Mouse (Mus musculus) inflammation-experienced regulatory T-cells, adult 6 months (primary cell): ENCODE measurements around the gene Csmd2. TPM values are rescaled to one million over a fixed set of nuclear protein-coding genes. Genes with fewer than 3 reads are reported as not detected.

Experiments used
- ATAC-seq: one replicate; pipeline ENCODE4 v1.8.0; 2017
- polyA plus RNA-seq, 3 experiments: library from polyadenylated mRNA; unstranded; fragments of 100-300 nt; shearing (Covaris generic); gene quantifications; one replicate each; pipeline ENCODE4 v1.2.1; 2017

The Csmd2 gene
- polyA plus RNA-seq: not detected

DNA sequence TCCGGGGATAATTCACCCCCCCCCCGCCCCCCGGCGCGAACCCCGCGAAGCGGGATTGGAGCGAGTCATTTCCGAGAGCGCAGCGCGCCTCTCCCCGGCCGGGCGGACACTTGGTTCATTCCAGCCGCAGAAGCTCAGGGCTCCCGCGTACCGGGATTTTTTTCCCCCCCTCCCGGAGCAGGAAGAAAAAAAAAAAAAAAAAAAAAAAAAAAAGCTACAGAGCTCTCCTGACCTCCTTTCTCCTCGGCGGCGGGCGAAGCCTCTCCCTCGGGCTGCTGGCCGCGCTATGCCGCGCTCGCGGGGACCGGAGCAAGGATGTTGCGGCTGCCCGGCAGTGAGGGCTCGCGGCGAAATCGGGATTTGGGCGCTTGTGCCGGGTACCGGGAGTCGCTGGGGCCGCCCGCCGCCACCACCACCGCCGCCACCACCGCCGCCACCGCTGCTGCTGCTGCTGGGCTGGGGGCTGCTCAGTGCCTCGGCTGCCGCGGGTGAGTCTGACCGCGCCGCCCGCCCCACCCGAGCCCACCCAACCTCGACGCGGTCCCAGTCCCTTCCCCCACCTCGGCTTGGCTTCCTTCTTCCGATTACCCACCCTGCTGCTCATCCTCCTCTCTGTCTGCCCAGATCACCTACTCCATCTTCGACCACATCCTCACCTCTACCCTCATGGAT lies at the start of gene Csmd2:
TSS of gene Csmd2 (plus strand) at position 74 of the 672 bp plus-strand sequence.
- ATAC-seq: no peak

DNA sequence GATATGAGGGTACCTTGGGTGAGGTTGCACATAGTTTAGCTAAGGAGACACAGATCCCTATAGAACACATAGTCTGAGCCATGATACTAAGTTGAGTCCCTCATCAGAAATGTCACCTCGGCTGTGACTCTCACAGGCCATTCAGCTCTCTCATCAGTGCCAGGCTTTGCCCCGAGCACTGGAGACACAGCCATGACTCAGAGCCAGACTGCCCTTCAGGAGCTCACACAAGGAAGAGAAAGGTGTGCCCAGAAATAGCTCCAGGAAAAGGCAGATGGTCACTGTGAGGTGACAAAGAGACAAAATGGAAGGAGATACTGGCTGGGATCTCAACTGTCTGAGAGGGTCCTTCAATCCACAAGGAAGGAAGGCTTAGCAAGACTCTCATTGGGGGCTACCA lies 40.0 kb upstream of the Csmd2 start:
- no peak for ATAC-seq

DNA sequence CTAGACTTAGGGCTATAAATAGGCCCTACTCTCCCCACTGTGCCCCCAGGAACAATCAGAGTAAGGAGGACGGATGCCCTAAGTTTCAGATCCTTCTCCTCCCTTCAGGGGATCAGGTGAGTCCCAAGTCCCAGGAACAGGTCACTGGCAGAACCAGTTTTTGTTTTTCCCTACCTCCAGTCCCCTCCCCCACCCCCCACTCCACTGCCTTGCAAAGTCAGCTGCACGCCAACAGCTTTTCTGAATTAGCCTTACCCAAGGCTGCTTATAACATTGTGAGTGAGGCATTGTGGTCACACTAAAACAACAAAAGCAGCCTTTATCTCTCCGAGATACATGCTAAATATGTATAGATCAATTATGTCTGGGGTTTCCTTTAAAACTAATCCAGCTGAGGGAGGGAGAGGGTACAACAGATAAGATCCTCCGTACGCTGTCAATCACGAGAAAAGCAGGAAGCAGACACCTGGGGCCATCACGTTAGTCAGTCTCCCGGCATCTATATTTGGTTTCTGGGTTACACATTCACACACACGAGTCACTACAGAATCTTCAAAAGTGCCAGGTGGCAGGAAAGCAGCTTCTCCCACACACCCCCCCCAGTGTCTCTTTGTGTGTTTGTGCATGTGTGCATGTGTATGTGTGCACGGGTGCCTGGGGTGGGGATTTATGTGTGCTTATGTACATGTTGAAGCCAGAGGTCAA lies 34.5 kb upstream of the Csmd2 start:
- no peak for ATAC-seq

DNA sequence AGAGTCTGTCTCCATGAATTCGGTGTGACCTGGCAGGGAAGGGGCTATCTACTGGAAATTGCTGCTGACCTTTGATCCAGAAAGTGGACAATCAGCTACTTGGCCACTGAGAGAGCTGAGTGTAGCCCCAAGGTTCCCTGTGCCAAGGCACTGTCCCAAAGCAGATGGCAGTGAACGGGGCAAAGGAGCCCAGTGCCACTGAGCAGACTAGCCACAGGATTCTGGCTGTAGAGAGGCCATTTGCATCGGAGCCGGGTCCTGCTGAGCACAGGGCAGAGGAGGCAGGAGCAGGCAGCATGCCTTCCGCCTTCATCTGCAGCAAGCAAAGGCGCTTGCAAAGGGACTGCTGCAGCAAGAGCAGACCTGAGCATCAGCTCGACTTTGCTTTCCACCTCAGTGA lies 18.6 kb upstream of the Csmd2 start:
- ATAC-seq: no peak

DNA sequence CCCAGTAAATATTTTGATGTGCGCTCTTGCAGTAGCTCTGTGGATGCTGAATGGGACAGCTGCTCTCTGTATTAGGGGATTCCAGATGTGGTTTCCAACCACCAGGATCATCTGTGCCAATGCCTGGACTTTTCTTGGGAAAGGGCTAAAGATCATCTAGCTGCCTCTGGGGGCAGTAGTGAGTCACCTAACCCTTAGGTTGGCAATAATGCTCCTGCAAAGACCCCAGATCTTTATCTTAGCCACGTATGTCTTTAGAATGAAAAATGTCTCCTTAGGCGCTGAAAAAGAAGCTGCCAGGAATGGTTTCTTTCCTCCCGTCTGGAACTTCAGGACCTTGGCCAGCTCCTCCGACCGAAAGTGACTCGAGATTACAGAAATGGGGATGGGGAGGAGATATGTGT lies 17.6 kb upstream of the Csmd2 start:
- no peak for ATAC-seq

DNA sequence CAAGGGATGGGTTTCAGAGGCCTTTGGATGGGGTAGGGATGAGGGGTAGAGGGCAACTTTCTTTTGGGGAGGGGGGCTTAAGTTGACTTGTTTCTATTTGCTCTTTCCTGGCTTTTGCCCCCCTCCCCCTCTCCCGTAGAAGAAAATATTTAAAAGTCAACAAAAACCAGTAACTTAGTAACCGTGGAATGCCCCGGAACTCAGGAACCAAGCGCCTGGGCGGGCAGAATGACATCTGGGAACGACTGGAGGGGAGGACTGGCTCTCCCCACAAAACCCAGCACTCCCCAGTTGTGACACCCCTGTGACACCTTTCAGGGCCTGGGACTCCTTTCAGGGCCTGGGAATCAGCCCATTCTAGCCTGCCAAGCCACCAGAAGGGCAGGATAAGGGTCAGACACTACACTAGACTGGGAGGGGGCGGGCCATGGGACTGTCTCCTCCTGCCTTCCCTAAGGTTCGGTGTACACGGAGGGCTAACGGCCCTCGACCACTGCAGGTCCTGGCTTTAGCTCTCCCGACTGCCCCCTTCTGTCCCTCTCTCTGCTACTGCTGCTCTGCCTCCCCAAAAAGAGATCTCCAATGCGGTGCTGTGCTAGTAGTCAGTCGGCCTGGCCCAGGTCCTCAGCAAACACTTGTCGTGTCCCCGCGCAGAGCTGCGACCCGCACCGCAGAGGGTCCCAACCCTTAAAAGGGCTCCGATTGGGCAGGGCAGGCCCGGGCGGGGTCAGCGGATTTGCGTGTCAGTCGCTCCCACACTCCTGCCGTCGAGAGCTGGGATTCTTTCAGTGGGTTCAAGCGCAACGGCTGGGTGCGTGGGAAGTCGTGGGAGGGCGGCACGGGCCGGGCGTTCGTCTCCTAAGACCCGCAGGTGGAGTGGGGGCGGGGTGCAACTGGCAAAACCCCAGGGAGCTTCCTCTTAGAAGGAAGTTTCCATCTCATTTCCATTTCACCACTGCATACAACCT lies 16.5 kb upstream of the Csmd2 start, which contains the start of gene CK137956:
TSS of gene CK137956 (minus strand) at position 51 of the 968 bp plus-strand sequence.
- ATAC-seq: no peak

DNA sequence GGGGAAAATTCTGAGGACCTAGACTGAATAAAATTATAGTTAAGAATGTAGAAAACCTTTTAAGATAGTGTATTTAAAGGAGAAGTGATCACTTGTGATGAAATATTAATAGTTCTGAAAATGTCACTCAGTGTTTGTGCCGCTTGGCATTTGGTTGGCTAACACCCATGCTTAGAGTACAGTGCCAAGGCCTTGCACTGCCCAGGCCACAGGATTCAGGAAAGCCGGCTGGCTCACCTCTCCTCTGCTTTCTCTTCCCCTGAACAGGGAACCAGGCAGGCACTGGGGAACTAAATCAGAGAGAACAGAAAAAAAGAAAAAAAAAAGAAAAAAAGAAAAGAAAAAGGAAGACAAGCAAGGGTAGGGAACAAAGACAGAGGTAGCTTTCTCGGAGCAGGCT lies 14.7 kb upstream of the Csmd2 start:
- ATAC-seq: no peak

DNA sequence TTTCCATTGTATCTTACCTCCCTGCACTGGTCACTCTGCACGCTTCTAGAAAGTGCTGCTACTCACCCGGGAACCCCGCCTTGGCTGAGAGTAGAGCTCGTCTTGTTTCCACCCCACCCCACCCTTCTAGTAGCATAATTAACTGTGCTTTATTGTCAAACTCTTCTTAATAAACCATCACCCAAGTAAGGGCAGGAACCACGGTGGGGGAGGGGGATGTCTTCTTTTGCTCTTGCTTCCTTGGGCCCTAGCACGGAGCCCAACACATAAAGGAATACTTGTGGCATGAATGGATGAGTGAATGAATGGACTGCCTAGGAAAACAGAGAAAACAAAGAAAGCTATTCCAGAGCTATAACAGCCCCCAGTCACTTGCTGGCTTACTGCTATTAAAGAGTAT lies 6.5 kb upstream of the Csmd2 start:
- ATAC-seq: no peak

DNA sequence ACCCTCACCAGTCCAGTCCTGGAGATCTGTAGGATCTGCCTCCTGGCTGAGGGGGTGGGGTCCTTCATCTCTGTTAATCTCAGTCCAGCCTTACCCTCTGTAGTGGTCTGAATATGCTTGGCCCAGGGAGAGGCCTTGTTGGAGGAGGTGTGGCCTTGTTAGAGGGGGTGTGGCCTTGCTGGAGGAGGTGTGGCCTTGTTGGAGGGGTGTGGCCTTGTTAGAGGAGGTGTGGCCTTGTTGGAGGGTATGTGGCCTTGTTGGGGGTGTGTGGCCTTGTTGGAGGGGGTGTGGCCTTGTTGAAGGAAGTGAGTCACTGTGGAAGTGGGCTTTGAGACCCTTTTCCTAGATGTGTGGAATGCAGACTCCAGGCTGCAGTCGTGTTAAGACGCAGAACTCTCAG lies 3.2 kb upstream of the Csmd2 start:
- no peak for ATAC-seq

DNA sequence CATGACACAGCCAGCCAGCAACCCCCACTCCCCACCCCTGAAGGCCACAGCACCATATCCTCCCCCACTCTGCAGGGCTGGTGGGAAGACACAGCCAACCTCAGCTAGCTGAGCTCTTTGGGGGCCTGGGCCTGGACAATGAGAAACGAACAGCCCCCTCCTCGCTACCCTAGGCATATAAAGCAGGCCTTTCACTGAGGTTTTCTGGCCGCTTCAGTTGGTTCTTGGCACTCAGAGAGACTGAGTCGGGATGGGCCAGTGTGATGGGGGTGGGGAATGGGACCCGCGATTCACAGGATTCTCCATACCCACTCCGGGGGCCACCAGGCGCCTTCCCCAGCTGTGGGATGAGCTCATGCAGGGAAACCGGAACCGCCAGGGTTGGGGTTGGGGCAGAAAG lies 1.8 kb upstream of the Csmd2 start:
- no peak for ATAC-seq

DNA sequence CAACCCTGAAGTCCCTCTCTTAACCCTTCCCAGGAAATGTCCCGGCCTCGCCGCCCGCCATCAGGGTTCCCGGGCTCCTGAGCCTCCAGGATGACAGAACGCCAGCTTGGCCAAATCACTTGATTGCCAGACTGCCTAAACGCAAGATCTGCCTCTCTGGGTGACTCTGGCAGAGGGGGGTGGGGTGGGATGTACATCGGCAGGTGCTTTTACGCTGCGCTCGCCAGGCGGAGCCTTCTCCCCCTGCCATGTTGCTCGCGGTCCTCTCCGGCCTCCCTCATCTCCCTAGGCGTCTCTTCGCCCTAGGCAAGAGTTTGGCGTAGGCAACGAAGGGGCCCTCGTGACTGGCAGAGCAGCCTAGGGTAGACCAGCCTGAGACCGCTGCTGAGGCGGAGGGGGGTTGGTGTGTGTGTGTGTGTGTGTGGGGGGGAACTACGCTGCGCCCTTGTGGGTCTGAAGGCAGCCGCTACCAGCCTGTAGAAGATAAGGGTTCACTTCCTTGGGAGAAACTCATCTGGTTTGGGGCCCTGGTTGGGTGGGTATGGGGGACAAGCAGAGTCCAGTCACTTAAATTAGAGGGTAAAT lies 1.1 kb upstream of the Csmd2 start:
- no peak for ATAC-seq

DNA sequence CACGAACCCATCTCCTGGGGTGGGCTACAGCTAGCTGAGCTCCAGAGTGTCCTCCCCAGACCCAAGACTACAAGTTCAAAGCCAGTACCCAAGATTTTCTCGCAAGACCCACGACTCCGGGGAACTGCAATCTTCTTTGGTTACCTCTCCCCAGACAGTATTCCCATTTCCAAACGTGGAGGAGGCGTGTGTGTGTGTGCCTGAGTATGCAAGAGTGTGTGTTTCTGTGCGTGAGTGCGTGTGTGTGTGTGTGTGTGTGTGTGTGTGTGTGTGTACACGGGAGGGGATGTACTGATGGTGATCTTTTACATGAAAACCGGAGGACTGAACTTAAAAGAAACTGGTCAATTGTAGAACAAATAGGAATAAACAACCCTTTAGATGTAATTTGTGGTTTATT lies 387 bp upstream of the Csmd2 start:
- no peak for ATAC-seq

DNA sequence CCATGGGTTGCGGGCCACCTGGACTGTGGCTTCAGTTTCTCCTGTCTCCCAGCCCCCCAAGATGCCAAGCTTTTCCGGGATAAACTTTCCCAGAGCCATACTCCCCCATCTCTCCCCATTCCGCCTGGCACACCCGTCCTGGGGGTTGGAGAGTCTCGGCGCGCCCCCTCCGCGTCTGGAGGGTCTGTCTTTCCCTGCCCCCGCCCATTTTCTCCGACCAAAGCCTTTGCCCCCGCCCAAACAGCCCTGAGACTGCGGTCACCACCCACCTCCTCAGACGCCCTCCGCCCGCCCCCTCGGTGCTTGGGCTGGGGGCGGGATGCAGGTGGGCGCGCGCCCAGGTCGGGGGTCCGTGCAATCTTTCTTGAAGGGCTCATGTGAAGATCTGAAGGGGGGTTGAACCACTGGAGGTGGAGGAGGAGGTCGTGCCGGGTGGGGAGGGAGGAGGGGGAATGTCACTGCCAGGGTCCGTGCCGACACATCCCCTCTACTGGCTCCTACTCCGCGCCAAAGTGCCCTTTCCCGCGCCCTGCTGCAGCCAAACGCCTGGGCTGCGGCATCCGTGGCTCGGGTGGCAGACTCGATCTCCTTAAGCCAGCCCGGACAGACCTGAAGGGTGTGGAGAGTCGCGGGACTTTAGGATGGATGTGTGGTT lies 996 bp downstream of the Csmd2 start:
- no peak for ATAC-seq

DNA sequence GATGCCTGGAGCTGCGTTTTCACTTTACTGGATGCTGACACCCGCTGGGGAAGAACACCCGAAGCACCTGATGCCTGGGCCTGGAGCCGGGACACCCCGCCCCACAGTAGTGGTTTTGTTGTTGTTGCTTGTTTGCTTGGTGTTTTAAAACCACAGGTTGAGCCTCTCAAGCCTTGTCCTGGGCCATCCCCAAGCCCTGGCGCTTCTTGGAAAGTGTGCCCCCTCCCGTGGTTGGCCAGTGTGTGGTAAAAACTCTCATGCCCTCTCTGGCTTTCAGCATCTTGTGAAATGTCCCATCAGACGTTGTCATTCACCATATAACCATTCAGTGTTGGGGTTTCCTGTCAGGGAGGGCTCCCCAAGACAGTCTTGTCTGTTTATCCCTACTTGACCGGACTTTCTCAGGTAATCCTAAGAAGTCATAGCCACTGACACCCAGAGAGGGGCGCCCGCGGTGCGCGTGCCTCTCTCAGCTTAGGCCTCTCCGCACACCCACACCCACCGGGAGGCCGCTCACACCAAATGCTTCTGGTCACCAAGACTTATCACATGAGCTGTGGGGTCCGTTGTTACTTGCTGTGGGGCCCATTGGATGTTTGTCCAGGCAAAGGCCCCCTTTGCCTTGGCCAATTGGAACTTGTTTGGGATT lies 1.8 kb downstream of the Csmd2 start:
- no peak for ATAC-seq

DNA sequence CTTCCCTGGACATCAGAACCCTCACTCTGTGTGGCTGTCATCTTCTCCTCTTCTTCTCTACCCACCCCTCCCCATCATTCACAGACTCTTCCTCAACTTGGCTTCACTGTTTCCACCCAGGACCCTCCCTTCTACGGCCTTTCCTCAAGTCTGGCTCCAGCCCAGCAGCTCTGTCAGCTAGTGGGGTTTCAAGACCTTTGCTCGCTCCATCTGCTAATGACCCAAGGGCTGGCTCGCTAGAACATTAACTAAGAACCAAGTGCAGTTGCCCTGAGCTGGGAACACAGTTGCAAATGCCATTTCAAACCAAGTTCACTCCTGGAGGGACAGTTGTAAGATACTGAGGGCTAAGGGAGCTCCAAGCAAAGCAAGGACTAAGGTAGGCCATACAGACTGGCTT lies 11.6 kb downstream of the Csmd2 start:
- no peak for ATAC-seq

DNA sequence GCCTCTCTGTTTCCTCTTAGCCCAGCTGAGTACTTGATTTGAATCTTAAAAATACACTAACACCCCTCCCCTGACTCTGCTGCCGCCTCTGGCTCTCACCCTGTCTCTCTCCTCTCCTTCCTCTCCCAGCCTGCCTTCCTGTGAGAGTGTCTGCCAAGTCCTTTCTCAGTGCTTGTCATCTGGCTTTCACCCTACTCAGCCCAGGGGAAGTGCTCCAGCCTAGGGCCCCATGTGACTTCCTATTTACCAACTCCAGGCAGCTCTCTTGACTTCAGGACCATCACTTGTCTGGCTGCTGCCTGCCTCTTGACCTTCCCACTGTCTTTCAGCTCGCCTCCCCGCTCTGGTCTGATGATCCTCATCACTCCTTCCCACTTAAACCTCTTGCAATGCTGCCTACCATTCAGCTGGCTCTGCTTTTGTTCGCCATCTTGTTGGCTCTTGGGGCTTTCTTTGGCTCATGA lies 15.0 kb downstream of the Csmd2 start:
- ATAC-seq: no peak

DNA sequence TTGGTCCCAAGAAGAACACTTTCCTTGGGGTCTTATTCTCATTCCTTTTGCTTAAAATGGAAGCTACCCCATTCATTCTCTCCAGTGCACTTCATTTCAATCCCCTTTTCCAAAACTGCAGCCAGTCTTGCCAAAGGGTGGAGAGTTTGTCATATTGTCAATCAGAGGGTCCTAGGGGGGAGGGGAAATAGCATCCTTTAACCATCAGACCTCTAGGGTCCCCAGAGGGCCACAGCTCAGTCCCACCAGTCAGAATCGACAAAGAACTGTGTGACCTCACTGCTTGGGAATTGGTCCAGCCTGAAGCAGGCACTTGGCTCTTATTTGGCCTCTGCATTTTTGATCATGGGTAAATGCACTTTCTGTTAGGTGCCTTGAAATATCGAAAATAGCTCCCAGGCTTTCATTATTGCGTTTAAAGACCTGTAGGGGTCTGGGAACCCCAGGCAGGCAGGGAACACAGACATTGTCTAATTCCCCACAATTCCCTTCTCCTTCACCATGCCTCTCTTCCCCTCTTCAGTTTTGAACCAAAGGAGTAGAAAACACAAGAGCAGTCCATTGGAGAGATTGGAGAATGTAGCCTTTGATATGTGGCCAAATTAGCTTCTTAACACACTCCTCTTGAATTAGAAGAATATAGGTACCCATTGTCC lies 17.3 kb downstream of the Csmd2 start:
- ATAC-seq: no peak

DNA sequence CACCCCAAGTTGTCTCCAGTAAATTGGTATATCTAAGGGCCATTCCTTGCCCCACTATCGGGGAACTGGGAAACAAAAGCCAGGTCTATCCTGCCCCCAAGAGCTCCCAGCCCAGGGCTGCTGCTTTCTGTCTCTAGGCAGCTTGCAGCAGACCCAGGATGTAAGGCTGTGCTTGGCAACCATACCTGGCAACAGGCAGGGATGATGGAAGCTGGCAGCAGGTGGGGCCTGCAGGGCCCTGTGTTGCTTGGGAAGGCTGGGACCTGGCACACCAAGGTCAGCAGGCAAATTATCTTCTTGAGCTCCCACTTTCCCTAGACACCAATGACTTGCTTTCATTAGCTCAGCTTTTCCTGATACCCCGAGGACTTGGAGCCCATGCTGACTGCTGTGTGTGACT lies 31.8 kb downstream of the Csmd2 start:
- ATAC-seq: no peak

DNA sequence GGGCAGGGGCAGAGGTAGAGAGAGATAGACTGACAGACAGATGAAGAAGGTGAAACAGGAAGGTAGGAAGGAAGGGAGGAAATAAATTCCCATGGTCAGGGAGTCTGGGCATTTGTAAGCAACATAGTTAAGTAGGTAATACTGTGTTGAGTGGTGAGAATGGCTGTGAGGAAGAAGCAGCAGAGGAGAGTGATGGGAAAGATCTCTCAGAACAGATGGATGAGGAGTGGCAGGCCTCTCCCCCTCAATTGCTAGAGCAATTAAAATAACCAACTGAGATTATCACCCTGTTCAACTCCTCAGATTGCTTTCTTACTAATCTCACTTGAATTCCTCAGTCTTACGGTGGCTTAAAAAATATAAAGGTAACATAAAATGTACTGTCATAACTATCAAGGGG lies 40.6 kb downstream of the Csmd2 start:
- ATAC-seq: no peak

DNA sequence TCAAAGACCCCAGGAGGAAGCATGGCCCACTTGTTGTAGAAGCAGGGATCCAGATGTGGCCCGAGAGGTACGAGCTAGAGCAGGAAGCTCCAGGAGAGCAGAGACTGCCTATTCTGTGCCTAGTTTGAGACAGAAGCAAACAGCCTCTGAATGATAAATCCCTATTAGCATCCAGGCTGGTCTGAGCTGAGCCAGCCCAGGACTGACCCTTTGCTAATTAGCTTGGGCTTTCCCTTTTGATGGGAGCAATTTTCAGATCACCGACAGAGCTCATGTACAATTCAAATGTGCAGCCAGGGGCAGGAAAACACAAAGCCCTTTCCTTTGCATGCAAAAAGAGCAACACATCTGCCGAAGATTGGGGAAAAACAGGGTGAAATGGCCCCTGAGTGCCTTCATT lies 54.2 kb downstream of the Csmd2 start:
- no peak for ATAC-seq

DNA sequence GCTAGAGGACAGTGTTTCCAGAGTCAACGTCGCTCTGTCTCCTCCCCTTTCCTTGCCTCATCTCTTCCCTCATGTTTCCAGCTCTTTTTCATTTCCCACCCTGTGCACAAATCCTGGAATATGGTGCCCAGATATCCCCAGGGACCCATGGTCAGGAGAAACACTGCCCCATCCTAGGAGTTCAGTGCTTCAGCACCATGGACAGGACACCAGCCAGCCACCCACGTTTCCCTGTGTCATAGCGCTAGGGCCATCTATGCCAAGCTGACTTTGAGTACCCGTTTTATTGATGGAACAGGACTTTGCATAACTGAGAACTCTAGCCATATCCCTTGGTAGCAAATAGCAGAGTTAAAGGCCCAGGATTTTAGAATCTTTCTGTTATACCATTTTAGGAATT lies 55.0 kb downstream of the Csmd2 start:
- no peak for ATAC-seq
